Mouse (Mus musculus) small intestine, adult 2 months (tissue): Measurements from ENCODE around the gene Ltc4s. TPM values are rescaled to one million over a fixed set of nuclear protein-coding genes. Genes with fewer than 3 reads are reported as not detected.

ENCODE experiments used
- H3K27ac ChIP-seq: fragments of 200-500 bp; 2 replicates; pipeline ENCODE4 v1.5.1; 2012; ENCODE audit warnings: low read depth, low read length, control low read depth, inconsistent platforms; ENCODE audit not compliant: insufficient read depth
- H3K27me3 ChIP-seq: fragments of 200-500 bp; 2 replicates; pipeline ENCODE4 v1.6.1; 2012; ENCODE audit warnings: mild to moderate bottlenecking, moderate library complexity, low read length, inconsistent platforms; ENCODE audit not compliant: control insufficient read depth, insufficient read depth
- H3K36me3 ChIP-seq: fragments of 200-500 bp; 2 replicates; pipeline ENCODE4 v1.6.1; 2012; ENCODE audit warnings: mild to moderate bottlenecking, low read length, control low read depth, inconsistent platforms; ENCODE audit not compliant: control insufficient read depth, insufficient read depth
- H3K4me1 ChIP-seq: fragments of 200-500 bp; 2 replicates; pipeline ENCODE4 v1.6.1; 2012; ENCODE audit warnings: low read length, inconsistent platforms, mixed read lengths; ENCODE audit not compliant: control insufficient read depth, insufficient read depth, insufficient read length
- H3K4me3 ChIP-seq: fragments of 200-500 bp; 2 replicates; pipeline ENCODE4 v1.5.1; 2012; ENCODE audit warnings: low read depth, mild to moderate bottlenecking, control low read depth, inconsistent platforms, low read length, moderate library complexity
- CTCF ChIP-seq: fragments of 200-500 bp; IDR thresholded peaks from 2 replicates; pipeline ENCODE4 v1.5.1; 2012; ENCODE audit warnings: low read depth, mild to moderate bottlenecking, control low read depth, inconsistent platforms, low read length, moderate library complexity, mixed read lengths; ENCODE audit not compliant: insufficient replicate concordance, insufficient read length; ENCODE audit errors: extremely low read depth
- POLR2A ChIP-seq: fragments of 200-500 bp; IDR thresholded peaks from 2 replicates; pipeline ENCODE4 v1.6.1; 2012; ENCODE audit warnings: low read depth, mild to moderate bottlenecking, control low read depth, inconsistent platforms, low read length, moderate library complexity
- WGBS: fragments of 180-500 bp; shearing (Covaris S2); methylation state at CpG from one replicate; pipeline ENCODE4 v1.1.7; 2018; 5-methylcytosine and 5-hydroxymethylcytosine counted together
- polyA plus RNA-seq: library from polyadenylated mRNA; depleted of rRNA; stranded (reverse); fragments of >200 nt; gene quantifications from 2 replicates; pipeline ENCODE4 v1.2.3, GENCODE M21; 2012

Gene Ltc4s
- polyA plus RNA-seq, 1 experiment, result 51.3 TPM

- TF ChIP-seq POLR2A, result no peak
- no peak for TF ChIP-seq CTCF
- WGBS, result 88% methylated on average over 3 of the region's 3 CpGs
- H3K27me3 ChIP-seq, result no peaks in the 10 kb centered on the region
- H3K27ac ChIP-seq, result no peak overlapping the region
- H3K36me3 ChIP-seq, result peaks cover 49% of the 10 kb centered on the region
- H3K4me3 ChIP-seq, result no peak overlapping the region
- H3K4me1 ChIP-seq, result no peaks in the 10 kb centered on the region; the same call in 1 of the 2 replicates
Observed at GRCm38 (mm10) chr11:50263198-50263597, 24.8 kb upstream of the Ltc4s start.

GRCm38 (mm10) chr11:50262020-50262419, 23.6 kb upstream of the Ltc4s start:
- Histone ChIP-seq H3K27ac (no peak overlapping the region), H3K27me3 (no peaks in the 10 kb centered on the region), H3K36me3 (peaks cover 58% of the 10 kb centered on the region), H3K4me3 (no peak overlapping the region), H3K4me1 (no peaks in the 10 kb centered on the region; the same call in 1 of the 2 replicates)
- TF ChIP-seq POLR2A (no peak), CTCF (peak; percentile 33; the same call in 1 of the 2 replicates)
- 62% methylated on average over 4 of the region's 4 CpGs for WGBS

- no peak overlapping the region for H3K27ac ChIP-seq
- WGBS, result 78% methylated on average over 7 of the region's 7 CpGs
- no peaks in the 10 kb centered on the region for H3K27me3 ChIP-seq
- no peaks in the 10 kb centered on the region for H3K4me1 ChIP-seq
- H3K4me3 ChIP-seq, result no peak overlapping the region
- peaks cover 46% of the 10 kb centered on the region for H3K36me3 ChIP-seq
- TF ChIP-seq CTCF (no peak), POLR2A (no peak)
Observed at GRCm38 (mm10) chr11:50258310-50258709, 19.9 kb upstream of the Ltc4s start.

DNA sequence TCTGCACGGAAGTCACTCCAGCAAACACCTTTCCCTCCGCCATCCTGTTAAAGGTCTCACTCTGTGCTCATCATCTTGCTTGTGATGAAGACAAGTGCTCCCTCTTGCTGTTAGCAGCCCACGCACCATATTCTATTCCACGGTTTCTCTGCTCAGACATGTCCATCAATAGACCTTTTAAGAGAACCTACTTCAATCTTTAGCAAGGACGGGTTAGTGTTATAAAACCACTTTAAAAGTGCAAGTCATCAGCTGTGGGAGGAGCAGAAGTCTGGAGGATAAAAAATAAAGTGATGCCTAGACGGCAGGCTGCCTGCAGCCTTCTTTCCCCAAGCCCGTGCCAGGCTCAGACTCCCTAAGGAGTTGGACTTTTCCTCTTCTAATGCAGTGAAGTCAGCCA, 18.2 kb upstream of the Ltc4s start:
- H3K4me3 ChIP-seq, result no peak overlapping the region
- no peaks in the 10 kb centered on the region for H3K4me1 ChIP-seq
- H3K27ac ChIP-seq, result no peak overlapping the region
- TF ChIP-seq CTCF, result no peak
- TF ChIP-seq POLR2A, result no peak
- WGBS, result 74% methylated on average over 7 of the region's 7 CpGs
- H3K36me3 ChIP-seq, result peaks cover 34% of the 10 kb centered on the region
- no peaks in the 10 kb centered on the region for H3K27me3 ChIP-seq

DNA sequence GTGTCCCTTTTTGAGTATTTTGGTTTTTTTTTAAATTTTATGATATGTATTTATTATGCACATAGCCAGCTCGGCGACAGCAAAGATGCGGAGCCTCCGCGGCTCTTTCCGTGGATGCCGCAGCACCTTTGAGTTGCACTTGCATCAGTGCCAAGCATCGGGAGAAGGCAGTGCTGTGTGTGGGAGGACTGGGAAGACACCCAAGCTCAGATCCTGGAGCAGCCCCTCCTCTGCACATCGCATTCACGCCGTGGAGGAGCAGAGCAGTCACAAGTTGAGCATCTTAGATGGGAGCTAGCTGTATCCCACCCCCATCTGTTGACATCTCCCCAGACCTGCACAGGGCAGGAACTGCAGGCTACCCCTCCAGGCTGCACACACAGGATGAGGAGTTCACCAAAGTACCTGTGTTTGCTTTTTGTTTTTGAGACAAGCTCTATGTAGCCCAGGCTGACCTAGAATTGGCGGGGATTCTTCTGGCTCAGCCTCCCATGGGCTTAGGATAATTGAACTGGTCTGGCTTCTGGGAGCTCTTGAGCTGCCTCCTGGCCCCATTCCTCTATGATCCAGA, 15.7 kb upstream of the Ltc4s start:
- Histone ChIP-seq H3K27me3 (no peaks in the 10 kb centered on the region), H3K36me3 (peaks cover 27% of the 10 kb centered on the region), H3K4me3 (no peak overlapping the region), H3K27ac (no peak overlapping the region), H3K4me1 (no peaks in the 10 kb centered on the region)
- 85% methylated on average over 12 of the region's 12 CpGs for WGBS
- TF ChIP-seq POLR2A, result no peak
- TF ChIP-seq CTCF, result no peak

DNA sequence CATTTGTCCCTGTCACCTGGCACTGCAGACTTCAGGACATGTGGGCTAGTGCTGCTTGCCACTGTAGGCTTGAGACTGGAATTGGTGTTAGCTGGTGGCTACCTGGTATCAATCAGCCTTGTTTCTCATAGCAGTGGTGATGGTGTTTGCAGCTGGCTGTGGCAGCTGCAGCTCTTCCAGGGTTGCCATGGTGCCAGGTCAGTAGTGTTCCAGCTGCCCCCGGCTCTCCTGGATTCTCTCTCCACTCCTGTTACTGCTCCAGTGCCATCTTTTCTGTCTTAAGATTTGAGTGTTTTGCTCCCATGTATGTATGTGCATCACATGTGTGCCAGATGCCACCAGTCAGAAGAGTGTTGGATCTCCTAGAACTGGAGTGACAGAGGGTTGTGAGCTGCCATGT, 15.0 kb upstream of the Ltc4s start:
- Histone ChIP-seq H3K4me1 (no peaks in the 10 kb centered on the region), H3K36me3 (peaks cover 21% of the 10 kb centered on the region), H3K4me3 (no peak overlapping the region), H3K27ac (no peak overlapping the region), H3K27me3 (no peaks in the 10 kb centered on the region)
- 42% methylated on average over 1 of the region's 1 CpGs for WGBS
- TF ChIP-seq CTCF (no peak), POLR2A (no peak)

DNA sequence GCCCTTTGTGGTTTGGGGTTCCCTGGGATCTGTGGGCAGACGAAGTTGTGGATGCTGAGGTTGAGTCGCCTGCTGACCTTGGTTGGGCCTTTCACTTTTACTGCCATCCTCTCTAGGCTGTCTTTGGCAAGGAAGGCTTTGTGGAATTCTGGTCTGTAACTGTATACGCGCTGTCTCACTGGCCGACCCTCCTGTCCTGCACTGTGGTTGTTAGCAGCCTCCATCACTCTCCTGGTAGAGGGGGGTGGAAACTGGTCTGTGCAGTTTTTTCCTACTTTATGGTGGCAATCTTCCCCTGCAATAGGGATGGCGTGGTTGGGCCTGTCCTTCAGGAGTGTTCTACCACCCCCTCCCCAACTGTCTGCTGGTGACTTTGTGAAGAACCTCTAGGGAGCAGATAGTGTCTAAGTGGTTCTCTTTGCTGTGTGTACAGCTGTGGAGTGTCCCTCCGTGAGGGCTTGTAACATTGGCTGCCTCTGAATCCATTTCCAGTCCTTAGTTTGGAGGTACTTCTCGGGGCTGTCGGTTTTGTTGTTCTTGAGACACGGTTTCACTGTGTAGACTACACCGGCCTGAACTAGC, 14.4 kb upstream of the Ltc4s start:
- peaks cover 15% of the 10 kb centered on the region for H3K36me3 ChIP-seq
- no peak for TF ChIP-seq POLR2A
- no peak for TF ChIP-seq CTCF
- H3K27ac ChIP-seq, result no peak overlapping the region
- no peaks in the 10 kb centered on the region for H3K27me3 ChIP-seq
- WGBS, result 64% methylated on average over 11 of the region's 11 CpGs
- no peak overlapping the region for H3K4me3 ChIP-seq
- H3K4me1 ChIP-seq, result no peaks in the 10 kb centered on the region
